Mouse (Mus musculus) intestine, embryonic 15.5 days (tissue): ENCODE measurements around the gene 2210408I21Rik. TPM values are rescaled to one million over a fixed set of nuclear protein-coding genes. Genes with fewer than 3 reads are reported as not detected.

Source experiments
- ATAC-seq: fragments of 200-750 bp; cut with Nextera tagmentation; 2 replicates; pipeline ENCODE4 v1.8.0; 2017; ENCODE audit warnings: moderate TSS enrichment, moderate library complexity
- H3K27ac ChIP-seq: fragments of 300-500 bp; sonication (generic); 2 replicates; pipeline ENCODE4 v1.5.1; 2015; ENCODE audit warnings: mild to moderate bottlenecking, inconsistent platforms
- H3K27me3 ChIP-seq: fragments of 300-500 bp; sonication (generic); replicated peaks from 2 replicates; pipeline ENCODE4 v1.6.1; 2015; ENCODE audit warnings: inconsistent platforms
- H3K36me3 ChIP-seq: fragments of 300-500 bp; sonication (generic); 2 replicates; pipeline ENCODE4 v1.6.1; 2015; ENCODE audit warnings: inconsistent platforms
- H3K4me1 ChIP-seq: fragments of 300-500 bp; sonication (generic); replicated peaks from 2 replicates; pipeline ENCODE4 v1.6.1; 2015; ENCODE audit warnings: inconsistent platforms
- H3K4me2 ChIP-seq: fragments of 300-500 bp; sonication (generic); replicated peaks from 2 replicates; pipeline ENCODE4 v1.6.1; 2015; ENCODE audit warnings: mild to moderate bottlenecking, inconsistent platforms
- H3K4me3 ChIP-seq: fragments of 300-500 bp; sonication (generic); replicated peaks from 2 replicates; pipeline ENCODE4 v1.5.1; 2015; ENCODE audit warnings: inconsistent platforms
- H3K9ac ChIP-seq: fragments of 300-500 bp; sonication (generic); 2 replicates; pipeline ENCODE4 v1.6.1; 2015; ENCODE audit warnings: inconsistent platforms
- H3K9me3 ChIP-seq: fragments of 300-500 bp; sonication (generic); 2 replicates; pipeline ENCODE4 v1.6.1; 2016; ENCODE audit warnings: inconsistent platforms
- WGBS: fragments of 180-500 bp; shearing (Covaris S2); methylation state at CpG from one replicate; pipeline ENCODE4 v1.1.7; 2015; 5-methylcytosine and 5-hydroxymethylcytosine counted together
- polyA plus RNA-seq: library from polyadenylated mRNA; unstranded; fragments of >200 nt; fragmentation: Nextera tagmentation; extraction: Ambion mirVana; gene quantifications from 2 replicates; pipeline ENCODE4 v1.2.1, GENCODE M21; 2015

2210408I21Rik gene
- polyA plus RNA-seq, 1 experiment from 2014 or later, result 6.0 TPM

DNA sequence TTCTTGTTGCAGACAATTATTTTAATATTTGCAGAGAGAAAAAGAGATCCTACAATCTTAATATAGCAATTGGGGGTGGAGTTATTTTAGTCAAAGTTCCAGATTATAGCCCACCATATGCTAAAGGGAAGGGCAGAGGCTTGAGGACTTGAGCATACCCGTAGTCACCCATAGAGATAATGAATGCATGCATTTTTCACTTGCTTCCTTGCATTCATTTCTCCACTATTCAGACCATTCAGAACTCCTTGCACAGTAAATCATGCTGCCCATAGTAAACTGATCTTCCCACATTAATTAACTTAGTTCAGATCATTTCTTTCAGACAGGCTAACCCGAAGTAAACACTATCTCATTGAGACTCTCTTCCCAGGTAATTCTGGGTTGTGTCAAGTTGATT lies 277.5 kb downstream of the 2210408I21Rik start:
- H3K27me3 ChIP-seq, result no peaks in the 10 kb centered on the region
- H3K4me2 ChIP-seq, result no peak overlapping the region
- no peaks in the 10 kb centered on the region for H3K4me1 ChIP-seq
- no peaks in the 10 kb centered on the region for H3K36me3 ChIP-seq
- H3K4me3 ChIP-seq, result no peak overlapping the region
- no peak for ATAC-seq
- H3K9ac ChIP-seq, result no peak overlapping the region
- no peak overlapping the region for H3K27ac ChIP-seq
- no peaks in the 10 kb centered on the region for H3K9me3 ChIP-seq
- WGBS, result 76% methylated on average over 2 of the region's 2 CpGs

DNA sequence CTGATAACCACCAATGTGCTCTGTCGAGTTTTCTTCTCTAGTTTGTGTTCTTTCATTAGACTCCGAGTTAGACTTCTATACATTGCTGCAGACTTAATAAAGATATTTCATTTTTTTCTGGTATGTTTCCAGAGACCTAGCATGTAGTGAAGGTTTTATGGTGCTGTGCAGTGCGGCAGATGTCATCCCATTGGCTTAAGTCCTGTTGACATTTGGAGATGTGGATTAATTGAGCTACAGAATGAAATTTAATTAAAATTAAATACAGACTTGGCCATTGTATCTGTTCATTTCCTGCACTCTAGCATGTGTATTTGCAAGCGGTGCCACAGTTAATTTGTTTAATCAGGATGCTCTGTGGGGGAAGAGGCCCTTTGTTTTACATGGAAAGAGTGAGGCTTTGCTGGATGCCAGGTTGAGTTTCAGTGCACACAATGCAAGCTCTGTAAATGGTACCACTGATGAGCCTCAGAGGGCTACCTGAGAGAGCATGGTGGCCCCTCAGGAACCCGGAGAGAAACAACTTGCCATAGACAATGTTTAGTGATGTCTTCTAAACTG lies 314.7 kb downstream of the 2210408I21Rik start:
- no peak for ATAC-seq
- H3K27me3 ChIP-seq, result no peaks in the 10 kb centered on the region
- H3K36me3 ChIP-seq, result no peaks in the 10 kb centered on the region
- no peaks in the 10 kb centered on the region for H3K9me3 ChIP-seq
- H3K27ac ChIP-seq, result no peak overlapping the region
- no peaks in the 10 kb centered on the region for H3K4me1 ChIP-seq
- 83% methylated on average over 5 of the region's 5 CpGs for WGBS
- H3K9ac ChIP-seq, result no peak overlapping the region
- no peak overlapping the region for H3K4me2 ChIP-seq
- H3K4me3 ChIP-seq, result no peak overlapping the region

GRCm38 (mm10) chr13:77470093-77470621 lies 334.8 kb downstream of the 2210408I21Rik start:
- Histone ChIP-seq H3K27ac (no peak overlapping the region), H3K4me3 (no peak overlapping the region), H3K4me1 (no peaks in the 10 kb centered on the region), H3K27me3 (no peaks in the 10 kb centered on the region), H3K9ac (no peak overlapping the region), H3K36me3 (no peaks in the 10 kb centered on the region), H3K9me3 (no peaks in the 10 kb centered on the region), H3K4me2 (no peak overlapping the region)
- no peak for ATAC-seq
- 82% methylated on average over 3 of the region's 3 CpGs for WGBS

GRCm38 (mm10) chr13:77476420-77476819 lies 341.1 kb downstream of the 2210408I21Rik start:
- H3K9me3 ChIP-seq, result no peaks in the 10 kb centered on the region
- no peak overlapping the region for H3K4me2 ChIP-seq
- ATAC-seq, result no peak
- H3K27ac ChIP-seq, result no peak overlapping the region
- H3K9ac ChIP-seq, result no peak overlapping the region
- no peaks in the 10 kb centered on the region for H3K27me3 ChIP-seq
- H3K4me3 ChIP-seq, result no peak overlapping the region
- H3K36me3 ChIP-seq, result no peaks in the 10 kb centered on the region
- WGBS, result 82% methylated on average over 4 of the region's 4 CpGs
- no peaks in the 10 kb centered on the region for H3K4me1 ChIP-seq

DNA sequence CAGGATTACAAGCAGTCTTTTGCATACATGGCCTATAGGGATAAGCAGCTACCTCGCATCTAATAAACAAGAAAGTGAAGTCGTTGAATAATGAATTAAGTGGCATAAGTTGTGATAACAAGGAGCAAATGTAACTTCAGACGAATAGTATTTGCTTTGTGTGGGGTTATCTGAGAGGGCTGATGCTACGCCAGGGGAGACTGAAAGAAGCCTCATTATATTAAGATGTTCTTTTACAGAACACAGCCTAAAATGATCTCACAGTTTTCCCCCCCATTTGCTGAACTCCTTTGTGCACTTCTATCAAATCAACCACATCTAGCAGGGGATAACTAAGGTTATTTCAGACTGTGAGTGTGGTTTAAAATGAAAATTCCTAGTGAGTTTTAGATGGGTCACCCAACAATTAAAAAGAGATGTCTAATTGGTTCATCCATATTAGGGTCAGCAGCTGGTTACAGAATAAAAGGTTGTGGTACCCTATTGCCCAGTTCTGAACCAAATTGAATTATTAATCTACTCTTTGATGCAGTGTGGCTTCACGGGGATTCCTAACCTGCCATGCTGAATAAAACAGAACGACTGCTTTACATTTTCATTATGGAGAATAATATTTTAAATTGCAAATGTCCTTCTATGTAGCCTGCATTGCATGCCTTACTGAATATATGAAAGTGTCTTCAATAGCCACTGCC lies 343.2 kb downstream of the 2210408I21Rik start:
- Histone ChIP-seq H3K9ac (no peak overlapping the region), H3K27ac (no peak overlapping the region), H3K27me3 (no peaks in the 10 kb centered on the region), H3K9me3 (no peaks in the 10 kb centered on the region), H3K36me3 (no peaks in the 10 kb centered on the region), H3K4me1 (no peaks in the 10 kb centered on the region), H3K4me2 (no peak overlapping the region), H3K4me3 (no peak overlapping the region)
- ATAC-seq, result no peak
- WGBS, result 64% methylated on average over 6 of the region's 6 CpGs

GRCm38 (mm10) chr13:77489938-77490651 lies 354.8 kb downstream of the 2210408I21Rik start:
- Histone ChIP-seq H3K4me1 (no peaks in the 10 kb centered on the region), H3K4me2 (no peak overlapping the region), H3K4me3 (no peak overlapping the region), H3K27ac (no peak overlapping the region), H3K9ac (no peak overlapping the region), H3K27me3 (no peaks in the 10 kb centered on the region), H3K36me3 (no peaks in the 10 kb centered on the region), H3K9me3 (no peaks in the 10 kb centered on the region)
- 66% methylated on average over 3 of the region's 3 CpGs for WGBS
- ATAC-seq, result no peak

GRCm38 (mm10) chr13:77514046-77514445 lies 378.7 kb downstream of the 2210408I21Rik start:
- ATAC-seq, result no peak
- no peaks in the 10 kb centered on the region for H3K27me3 ChIP-seq
- H3K27ac ChIP-seq, result no peak overlapping the region
- no peaks in the 10 kb centered on the region for H3K4me1 ChIP-seq
- H3K9me3 ChIP-seq, result no peaks in the 10 kb centered on the region
- H3K36me3 ChIP-seq, result no peaks in the 10 kb centered on the region
- 86% methylated on average over 1 of the region's 1 CpGs for WGBS
- no peak overlapping the region for H3K4me3 ChIP-seq
- no peak overlapping the region for H3K9ac ChIP-seq
- no peak overlapping the region for H3K4me2 ChIP-seq

DNA sequence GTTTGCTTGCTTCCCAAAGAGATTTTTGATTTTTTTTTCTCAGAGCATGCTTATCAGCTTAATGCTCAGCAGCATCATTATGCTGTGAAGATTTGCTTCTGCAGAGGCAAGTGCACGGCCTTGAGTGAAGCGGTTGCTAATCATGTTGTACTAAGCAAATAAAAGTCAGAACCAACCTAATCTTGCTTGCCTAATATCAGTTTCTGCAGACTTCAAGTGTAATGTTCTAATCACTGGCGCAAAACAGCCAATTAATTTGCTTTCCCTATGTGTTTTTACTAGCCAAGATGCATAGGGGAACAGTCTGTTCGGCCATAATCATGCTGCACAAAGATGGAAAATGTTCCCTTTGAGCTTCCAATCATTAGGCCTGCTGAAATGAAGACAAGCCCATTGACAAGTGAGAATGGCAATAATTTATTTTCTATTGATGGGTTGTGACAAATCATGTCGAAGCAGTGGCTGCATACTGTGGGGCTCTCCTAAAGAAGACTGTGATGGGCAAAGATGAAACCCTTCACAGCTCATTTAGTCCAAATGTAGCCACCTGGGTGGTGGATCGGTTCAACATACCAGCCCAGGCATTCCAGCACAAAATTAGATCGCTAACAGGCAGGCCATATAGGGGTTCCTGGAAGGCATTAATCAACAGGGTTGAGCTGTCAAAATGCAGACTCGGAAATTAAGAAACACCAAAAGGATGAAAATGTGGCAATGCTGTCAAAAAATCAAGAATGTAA lies 393.8 kb downstream of the 2210408I21Rik start:
- Histone ChIP-seq H3K4me2 (no peak overlapping the region), H3K9me3 (no peaks in the 10 kb centered on the region), H3K27me3 (no peaks in the 10 kb centered on the region), H3K4me3 (no peak overlapping the region), H3K9ac (no peak overlapping the region), H3K4me1 (no peaks in the 10 kb centered on the region), H3K36me3 (no peaks in the 10 kb centered on the region), H3K27ac (no peak overlapping the region)
- ATAC-seq, result no peak
- 72% methylated on average over 8 of the region's 8 CpGs for WGBS

DNA sequence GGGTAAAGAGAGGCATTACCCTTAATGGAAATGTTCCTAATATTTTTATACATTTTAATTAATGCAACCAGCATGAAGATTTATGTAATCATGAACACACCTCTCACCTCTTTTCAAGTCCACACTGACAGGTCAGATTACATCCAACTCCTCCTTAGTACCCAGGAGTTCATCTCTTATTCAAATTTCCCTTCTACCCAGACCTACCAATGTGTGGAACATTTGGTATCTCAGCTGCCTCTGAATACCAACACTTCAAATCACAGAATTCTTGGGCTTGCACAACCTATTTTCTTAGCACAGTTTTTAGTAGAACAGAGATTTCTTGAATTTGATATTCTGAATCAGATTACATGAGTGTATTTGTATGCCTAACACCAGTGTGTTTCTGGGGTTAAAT lies 394.4 kb downstream of the 2210408I21Rik start:
- no peak overlapping the region for H3K4me2 ChIP-seq
- H3K36me3 ChIP-seq, result no peaks in the 10 kb centered on the region
- H3K9ac ChIP-seq, result no peak overlapping the region
- H3K4me1 ChIP-seq, result no peaks in the 10 kb centered on the region
- ATAC-seq, result no peak
- no peaks in the 10 kb centered on the region for H3K27me3 ChIP-seq
- no peak overlapping the region for H3K4me3 ChIP-seq
- H3K27ac ChIP-seq, result no peak overlapping the region
- H3K9me3 ChIP-seq, result no peaks in the 10 kb centered on the region

DNA sequence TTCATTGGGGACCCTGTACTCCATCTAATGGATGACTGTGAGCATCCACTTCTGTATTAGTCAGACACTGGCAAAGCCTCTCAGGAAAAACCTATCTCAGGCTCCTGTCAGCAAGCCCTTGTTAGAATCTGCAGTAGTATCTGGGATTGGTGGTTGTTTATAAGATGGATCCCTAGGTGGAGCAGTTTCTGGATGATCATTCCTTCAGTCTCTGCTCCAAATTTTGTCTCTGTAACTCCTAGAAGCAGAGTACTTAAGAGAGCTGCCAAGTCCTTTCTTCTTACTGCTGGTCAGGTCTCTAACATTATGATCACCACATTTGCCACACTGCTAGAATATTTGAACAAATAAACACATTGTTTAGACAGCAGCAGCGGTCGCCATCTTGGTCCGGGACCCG lies 402.1 kb downstream of the 2210408I21Rik start:
- Histone ChIP-seq H3K4me1 (no peaks in the 10 kb centered on the region), H3K36me3 (no peaks in the 10 kb centered on the region), H3K27ac (no peak overlapping the region), H3K27me3 (no peaks in the 10 kb centered on the region), H3K4me2 (no peak overlapping the region), H3K4me3 (no peak overlapping the region), H3K9ac (no peak overlapping the region), H3K9me3 (no peaks in the 10 kb centered on the region)
- ATAC-seq, result no peak
- 88% methylated on average over 4 of the region's 4 CpGs for WGBS

DNA sequence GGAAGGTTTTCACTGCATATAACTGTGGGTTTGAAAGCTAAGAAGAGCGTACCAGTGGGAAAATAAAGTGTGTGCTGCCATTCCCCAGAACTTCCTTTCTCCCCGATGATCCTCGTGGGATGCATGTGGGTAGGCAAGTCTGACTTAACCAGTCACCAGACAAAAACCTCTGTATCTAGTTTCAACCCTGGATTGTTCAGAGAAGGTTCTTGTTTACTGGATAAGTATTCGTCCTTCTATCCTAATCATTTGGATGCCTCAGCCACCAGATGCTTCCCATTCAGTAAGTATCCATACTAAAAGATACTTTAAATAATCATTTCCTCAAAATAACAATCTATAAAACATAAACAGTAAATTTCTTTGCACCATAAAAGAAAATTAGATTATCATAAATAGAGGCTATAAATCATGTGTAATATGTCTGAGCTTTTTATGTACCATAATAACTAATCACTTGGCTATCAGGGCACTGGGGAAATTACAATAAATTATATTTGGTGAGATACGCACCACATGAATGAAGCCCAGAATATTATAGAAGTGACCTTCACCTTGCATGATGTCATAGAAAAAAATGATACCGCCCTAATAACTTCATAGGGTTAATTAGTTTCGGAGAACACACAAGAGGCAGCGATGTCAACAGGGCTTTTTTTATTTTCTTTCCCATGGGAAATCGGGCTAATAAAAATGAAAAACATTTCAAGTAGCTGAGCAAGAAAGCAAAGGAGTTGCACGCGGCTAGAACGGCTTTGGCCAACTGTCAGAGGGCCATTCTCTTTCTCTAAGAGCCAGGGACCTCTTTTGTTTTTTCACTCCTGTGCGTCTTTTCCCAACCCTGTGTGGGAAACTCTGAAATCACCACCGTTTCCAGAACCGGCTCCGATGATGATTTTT lies 412.4 kb downstream of the 2210408I21Rik start:
- H3K9ac ChIP-seq, result no peak overlapping the region
- no peaks in the 10 kb centered on the region for H3K27me3 ChIP-seq
- 59% methylated on average over 16 of the region's 16 CpGs for WGBS
- no peaks in the 10 kb centered on the region for H3K36me3 ChIP-seq
- H3K9me3 ChIP-seq, result no peaks in the 10 kb centered on the region
- H3K4me3 ChIP-seq, result no peak overlapping the region
- no peak for ATAC-seq
- no peak overlapping the region for H3K4me2 ChIP-seq
- no peak overlapping the region for H3K27ac ChIP-seq
- H3K4me1 ChIP-seq, result no peaks in the 10 kb centered on the region
